Mouse (Mus musculus) liver, embryonic 15.5 days (tissue): ENCODE measurements around the gene Baz2b. TPM values are rescaled to one million over a fixed set of nuclear protein-coding genes. Genes with fewer than 3 reads are reported as not detected.
"Not testable (repeated sequence)": the region's sequence is repeated elsewhere in the genome, so short reads cannot be mapped to it uniquely, and the experiment has no call there.

Source experiments
- ATAC-seq: fragments of 200-750 bp; cut with Nextera tagmentation; 2 replicates; pipeline ENCODE4 v1.8.0; 2017; ENCODE audit warnings: moderate number of reproducible peaks, mild to moderate bottlenecking, moderate library complexity; ENCODE audit not compliant: insufficient read depth
- H3K27ac ChIP-seq: fragments of 300-500 bp; sonication (generic); replicated peaks from 2 replicates; pipeline ENCODE4 v1.5.1; 2015; ENCODE audit warnings: mild to moderate bottlenecking, inconsistent platforms
- H3K27me3 ChIP-seq: fragments of 300-500 bp; sonication (generic); 2 replicates; pipeline ENCODE4 v1.6.1; 2015; ENCODE audit warnings: mild to moderate bottlenecking, inconsistent platforms
- H3K36me3 ChIP-seq: fragments of 300-500 bp; sonication (generic); replicated peaks from 2 replicates; pipeline ENCODE4 v1.6.1; 2015; ENCODE audit warnings: moderate library complexity, mild to moderate bottlenecking, inconsistent platforms
- H3K4me1 ChIP-seq: fragments of 300-500 bp; sonication (generic); replicated peaks from 2 replicates; pipeline ENCODE4 v1.6.1; 2015; ENCODE audit warnings: inconsistent platforms
- H3K4me2 ChIP-seq: fragments of 300-500 bp; sonication (generic); 2 replicates; pipeline ENCODE4 v1.6.1; 2015; ENCODE audit warnings: moderate library complexity, mild to moderate bottlenecking, inconsistent platforms
- H3K4me3 ChIP-seq: fragments of 300-500 bp; sonication (generic); replicated peaks from 2 replicates; pipeline ENCODE4 v1.5.1; 2015; ENCODE audit warnings: mild to moderate bottlenecking, inconsistent platforms
- H3K9ac ChIP-seq: fragments of 300-500 bp; sonication (generic); 2 replicates; pipeline ENCODE4 v1.6.1; 2015; ENCODE audit warnings: moderate library complexity, mild to moderate bottlenecking, inconsistent platforms
- H3K9me3 ChIP-seq: fragments of 300-500 bp; sonication (generic); replicated peaks from 2 replicates; pipeline ENCODE4 v1.6.1; 2016; ENCODE audit warnings: inconsistent platforms
- WGBS: fragments of 180-500 bp; shearing (Covaris S2); methylation state at CpG from one replicate; pipeline ENCODE4 v1.1.7; 2015; ENCODE audit warnings: mixed read lengths; ENCODE audit not compliant: insufficient replicate concordance; 5-methylcytosine and 5-hydroxymethylcytosine counted together
- polyA plus RNA-seq: library from polyadenylated mRNA; unstranded; fragments of >200 nt; fragmentation: Nextera tagmentation; extraction: Ambion mirVana; gene quantifications from 2 replicates; pipeline ENCODE4 v1.2.1, GENCODE M21; 2015

Baz2b gene
- polyA plus RNA-seq, 1 experiment from 2014 or later: 14.8 TPM

DNA sequence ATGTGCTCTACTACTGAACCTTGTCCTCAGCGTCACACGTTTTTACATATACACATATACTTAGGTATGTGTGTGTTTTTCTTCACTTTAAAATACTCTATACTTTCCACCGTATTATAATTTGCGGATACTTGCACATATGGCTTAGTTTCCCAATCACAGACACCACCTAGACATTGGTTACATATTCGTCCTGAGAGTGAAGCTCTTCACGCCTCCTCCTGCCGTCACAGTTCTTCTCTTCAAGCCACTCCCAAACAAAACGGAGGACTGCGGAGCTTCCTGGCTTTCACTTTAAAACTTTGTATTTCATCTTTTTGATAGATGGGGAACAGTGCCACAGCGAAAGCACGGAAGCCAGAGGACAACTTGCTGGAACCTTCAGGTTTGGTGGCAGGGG, 44.0 kb downstream of the Baz2b start:
- WGBS: 84% methylated on average over 11 of the region's 11 CpGs

DNA sequence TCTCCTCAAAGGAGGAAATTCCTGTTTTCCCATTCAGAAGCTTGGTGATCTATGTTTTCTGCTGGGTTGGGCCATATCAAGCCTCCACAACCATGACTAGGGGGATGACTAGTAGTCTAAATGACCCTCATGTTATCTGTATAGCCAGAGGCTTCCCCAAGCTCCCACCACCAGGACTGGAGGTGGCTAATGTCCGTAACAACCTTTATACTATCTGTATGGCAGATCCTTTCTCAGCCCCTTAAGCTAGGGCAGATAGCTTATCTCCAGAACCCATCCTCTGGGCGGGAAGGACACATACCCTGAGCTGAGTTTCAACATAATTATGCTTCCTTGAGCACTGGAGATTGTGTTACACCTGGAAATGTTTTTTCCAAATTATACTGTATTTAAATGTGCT, 45.9 kb downstream of the Baz2b start:
- Histone ChIP-seq H3K27me3 (no peaks in the 10 kb centered on the region), H3K9ac (no peak overlapping the region), H3K4me1 (peaks cover 15% of the 10 kb centered on the region), H3K9me3 (no peaks in the 10 kb centered on the region), H3K36me3 (no peaks in the 10 kb centered on the region), H3K4me2 (peak overlapping the region; percentile 29), H3K4me3 (no peak overlapping the region), H3K27ac (peak overlapping the region; percentile 48)
- ATAC-seq: peak; percentile 95
- WGBS: 15% methylated on average over 2 of the region's 2 CpGs

More for the DNA sequence above, 44.0 kb downstream of the Baz2b start:
- Histone ChIP-seq H3K36me3 (no peaks in the 10 kb centered on the region), H3K9ac (no peak overlapping the region), H3K27me3 (no peaks in the 10 kb centered on the region), H3K4me3 (no peak overlapping the region), H3K4me2 (no peak overlapping the region), H3K27ac (no peak overlapping the region), H3K9me3 (no peaks in the 10 kb centered on the region), H3K4me1 (peaks cover 15% of the 10 kb centered on the region)
- ATAC-seq: no peak

DNA sequence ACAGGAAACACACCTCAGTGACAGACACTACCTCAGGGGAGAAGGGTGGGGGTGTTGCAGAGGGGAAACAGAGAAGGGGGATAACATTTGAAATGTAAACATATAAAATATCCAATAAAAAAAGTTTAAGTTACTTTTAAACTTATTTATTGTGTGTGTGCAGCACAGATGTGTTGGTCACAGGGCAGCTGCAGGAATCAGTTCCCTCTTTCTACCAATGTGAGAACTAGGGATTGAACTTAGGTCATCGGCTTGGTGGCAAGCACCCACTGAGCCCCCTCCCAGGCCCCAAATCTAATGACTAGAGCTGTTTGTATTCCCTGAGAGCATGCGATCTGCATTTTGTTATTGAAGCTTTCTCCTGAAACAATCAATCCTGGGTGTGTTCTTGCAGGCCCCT, 57.2 kb downstream of the Baz2b start:
- Histone ChIP-seq H3K27me3 (no peaks in the 10 kb centered on the region), H3K27ac (no peak overlapping the region), H3K9ac (no peak overlapping the region), H3K4me2 (no peak overlapping the region), H3K9me3 (no peaks in the 10 kb centered on the region), H3K4me3 (no peak overlapping the region), H3K36me3 (no peaks in the 10 kb centered on the region), H3K4me1 (0 out of 2 replicates have a peak, but pooled peaks cover 7% of the 10 kb centered on the region)
- 83% methylated on average over 2 of the region's 2 CpGs for WGBS
- no peak for ATAC-seq

DNA sequence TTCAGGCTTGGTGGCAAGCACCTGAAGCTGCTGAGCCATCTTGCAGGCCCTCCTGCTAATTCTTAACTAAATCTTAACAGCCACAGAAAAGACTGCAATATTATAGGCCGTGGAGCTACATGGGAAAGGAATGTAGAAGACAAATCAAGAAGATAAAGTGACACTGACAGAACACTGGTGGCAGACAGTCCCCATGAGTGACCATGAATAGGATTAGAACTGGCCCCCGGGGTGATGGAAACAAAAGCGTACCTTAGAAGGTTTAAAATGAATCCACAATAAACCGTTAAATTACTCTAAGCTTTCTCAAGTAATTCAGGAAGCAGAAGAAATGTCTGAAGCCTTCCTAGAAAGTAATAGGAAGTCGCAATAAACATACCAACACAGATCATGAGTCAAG, 61.0 kb downstream of the Baz2b start:
- WGBS: 71% methylated on average over 5 of the region's 5 CpGs
- Histone ChIP-seq H3K27ac (no peak overlapping the region), H3K27me3 (no peaks in the 10 kb centered on the region), H3K4me1 (peaks cover 24% of the 10 kb centered on the region), H3K4me2 (no peak overlapping the region), H3K9ac (no peak overlapping the region), H3K9me3 (no peaks in the 10 kb centered on the region), H3K36me3 (no peaks in the 10 kb centered on the region), H3K4me3 (no peak overlapping the region)
- ATAC-seq: no peak

DNA sequence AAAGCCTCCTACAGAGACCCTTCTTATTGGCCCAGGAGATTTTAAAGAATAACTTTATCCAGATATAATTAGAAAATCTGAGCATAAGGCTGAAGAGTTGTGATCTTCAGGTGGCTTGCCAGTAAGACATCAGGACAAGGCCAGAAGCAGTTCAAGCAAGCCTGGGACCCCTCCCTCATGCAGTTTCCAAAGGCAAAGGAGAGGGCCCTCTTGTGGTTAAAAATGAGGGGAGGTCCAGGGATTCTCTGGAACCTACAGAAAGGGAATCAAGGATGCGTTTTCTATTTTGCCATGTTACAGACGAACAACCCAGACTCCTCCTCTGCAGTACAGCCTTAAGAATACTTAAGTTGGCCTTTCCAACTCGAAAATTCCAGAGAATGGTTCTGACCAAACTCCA, 62.2 kb downstream of the Baz2b start:
- Histone ChIP-seq H3K27ac (no peak overlapping the region), H3K4me1 (peaks cover 36% of the 10 kb centered on the region), H3K4me2 (no peak overlapping the region), H3K4me3 (no peak overlapping the region), H3K27me3 (no peaks in the 10 kb centered on the region), H3K9me3 (no peaks in the 10 kb centered on the region), H3K36me3 (no peaks in the 10 kb centered on the region), H3K9ac (no peak overlapping the region)
- 60% methylated on average over 3 of the region's 3 CpGs for WGBS
- ATAC-seq: no peak

DNA sequence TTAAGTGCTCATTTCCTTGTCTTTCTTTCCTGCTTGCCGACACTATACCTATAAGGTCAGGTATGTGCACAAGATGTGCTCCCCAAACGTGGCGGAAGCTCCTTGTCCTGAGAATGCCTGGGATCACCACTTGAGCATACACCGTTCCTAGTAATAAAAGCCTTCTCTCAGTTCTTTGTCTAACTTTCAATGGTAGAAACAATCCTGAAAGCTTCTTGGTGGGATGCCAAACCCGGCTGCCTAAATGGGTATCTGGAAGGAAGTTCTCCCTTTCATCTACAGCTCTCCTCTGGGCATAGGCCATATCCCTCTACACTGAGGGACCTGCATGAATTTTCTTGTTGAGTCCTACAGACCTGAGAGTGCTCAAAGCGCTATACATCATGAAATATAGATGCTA, 63.9 kb downstream of the Baz2b start:
- no peak overlapping the region for H3K27ac ChIP-seq
- no peaks in the 10 kb centered on the region for H3K36me3 ChIP-seq
- 72% methylated on average over 6 of the region's 6 CpGs for WGBS
- no peaks in the 10 kb centered on the region for H3K27me3 ChIP-seq
- no peak overlapping the region for H3K4me3 ChIP-seq
- no peak overlapping the region for H3K9ac ChIP-seq
- no peaks in the 10 kb centered on the region for H3K9me3 ChIP-seq
- no peak for ATAC-seq
- no peak overlapping the region for H3K4me2 ChIP-seq
- H3K4me1 ChIP-seq: peaks cover 52% of the 10 kb centered on the region

DNA sequence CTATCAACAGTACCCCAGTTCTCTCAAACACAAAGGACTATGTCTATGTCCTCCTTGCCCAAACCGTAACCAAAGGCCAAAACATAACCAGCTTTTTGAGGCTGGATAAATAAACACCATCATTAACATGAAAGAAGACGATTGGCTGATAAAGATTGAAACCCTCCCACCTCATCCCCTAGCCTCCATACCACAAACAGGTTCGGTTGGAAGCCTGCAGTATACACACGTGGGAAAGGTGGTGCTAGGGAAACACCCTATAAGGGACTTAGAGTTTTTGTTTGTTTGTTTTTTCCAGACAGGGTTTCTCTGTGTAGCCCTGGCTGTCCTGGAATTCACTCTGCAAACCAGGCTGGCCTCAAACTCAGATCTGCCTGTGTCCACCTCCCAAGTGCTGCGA, 66.3 kb downstream of the Baz2b start:
- Histone ChIP-seq H3K27ac (peak overlapping the region; percentile 90), H3K9me3 (no peaks in the 10 kb centered on the region), H3K4me3 (no peak overlapping the region), H3K4me2 (peak overlapping the region; percentile 52), H3K9ac (no peak overlapping the region), H3K27me3 (no peaks in the 10 kb centered on the region), H3K36me3 (no peaks in the 10 kb centered on the region), H3K4me1 (peaks cover 65% of the 10 kb centered on the region)
- WGBS: 42% methylated on average over 5 of the region's 5 CpGs
- no peak; the same call in 1 of the 2 replicates for ATAC-seq

DNA sequence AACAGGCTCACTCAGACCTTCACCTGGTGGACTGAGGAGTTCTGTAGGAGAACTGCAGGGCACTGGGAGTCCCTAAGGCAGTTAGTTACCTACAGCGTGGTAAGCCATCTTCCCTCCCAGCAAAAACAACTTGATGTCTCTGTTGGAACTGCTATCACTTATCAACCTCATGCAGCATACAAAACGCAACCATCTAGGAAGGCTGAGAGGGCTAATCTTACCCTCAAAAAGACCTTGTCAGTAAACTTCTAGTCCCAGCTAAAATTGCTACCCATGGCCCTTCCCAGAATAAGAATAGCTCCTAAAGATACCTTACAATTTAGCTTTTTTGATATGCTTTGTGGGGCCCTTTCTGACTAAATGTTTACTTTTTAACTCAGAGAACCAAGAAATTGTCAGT, 67.4 kb downstream of the Baz2b start:
- Histone ChIP-seq H3K9ac (0 out of 2 replicates have a peak overlapping the region, but pooled peaks have one; percentile 10), H3K27ac (peak overlapping the region; percentile 90), H3K4me2 (peak overlapping the region; percentile 52), H3K9me3 (no peaks in the 10 kb centered on the region), H3K36me3 (no peaks in the 10 kb centered on the region), H3K4me1 (peaks cover 67% of the 10 kb centered on the region), H3K27me3 (no peaks in the 10 kb centered on the region), H3K4me3 (0 out of 2 replicates have a peak overlapping the region, but pooled peaks have one; percentile 9)
- ATAC-seq: peak; percentile 88
- 21% methylated on average over 2 of the region's 2 CpGs for WGBS

DNA sequence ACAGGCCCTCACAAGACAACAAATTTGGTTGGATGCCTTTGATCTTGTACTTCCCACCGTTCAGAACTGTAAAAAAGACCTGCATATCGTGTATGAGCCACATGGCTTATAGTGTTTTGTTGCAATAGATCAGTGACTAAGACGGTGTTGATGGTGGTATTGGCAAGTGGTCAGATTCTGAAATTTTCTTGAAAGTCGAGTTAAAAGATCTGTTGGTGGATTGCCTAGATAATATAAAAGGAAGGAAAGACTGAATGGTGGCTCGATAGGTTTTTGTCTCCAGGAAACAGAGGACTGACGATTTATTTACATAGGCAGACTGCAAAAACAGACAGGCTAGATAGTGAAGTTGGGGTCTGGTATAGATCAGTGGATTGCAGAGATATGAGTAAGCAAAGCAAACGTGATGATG, 70.9 kb downstream of the Baz2b start:
- Histone ChIP-seq H3K4me1 (peaks cover 57% of the 10 kb centered on the region), H3K27me3 (no peaks in the 10 kb centered on the region), H3K9ac (peak overlapping the region; percentile 11; the same call in 1 of the 2 replicates), H3K27ac (peak overlapping the region; percentile 54), H3K4me2 (peak overlapping the region; percentile 10; the same call in 1 of the 2 replicates), H3K9me3 (no peaks in the 10 kb centered on the region), H3K4me3 (no peak overlapping the region), H3K36me3 (no peaks in the 10 kb centered on the region)
- ATAC-seq: no peak
- WGBS: 7% methylated on average over 7 of the region's 7 CpGs

DNA sequence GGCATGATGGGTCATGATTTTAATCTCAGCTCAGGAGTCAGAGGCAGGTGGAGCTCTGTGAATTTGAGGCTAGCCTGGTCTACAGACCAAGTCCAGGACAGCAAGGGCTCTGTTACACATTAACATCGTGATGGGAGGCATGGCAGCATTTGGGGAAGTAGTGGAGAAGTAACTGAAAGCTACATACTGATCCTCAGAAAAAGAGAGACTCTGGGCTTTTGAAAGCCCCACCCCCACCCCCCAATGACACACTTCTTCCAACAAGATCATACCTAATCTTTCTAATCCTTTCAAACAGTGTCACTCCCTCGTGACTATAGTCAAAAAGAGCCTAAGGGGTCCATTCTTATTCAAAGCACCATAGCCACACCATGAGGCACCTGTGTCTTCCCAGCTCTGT, 73.8 kb downstream of the Baz2b start:
- no peak for ATAC-seq

DNA sequence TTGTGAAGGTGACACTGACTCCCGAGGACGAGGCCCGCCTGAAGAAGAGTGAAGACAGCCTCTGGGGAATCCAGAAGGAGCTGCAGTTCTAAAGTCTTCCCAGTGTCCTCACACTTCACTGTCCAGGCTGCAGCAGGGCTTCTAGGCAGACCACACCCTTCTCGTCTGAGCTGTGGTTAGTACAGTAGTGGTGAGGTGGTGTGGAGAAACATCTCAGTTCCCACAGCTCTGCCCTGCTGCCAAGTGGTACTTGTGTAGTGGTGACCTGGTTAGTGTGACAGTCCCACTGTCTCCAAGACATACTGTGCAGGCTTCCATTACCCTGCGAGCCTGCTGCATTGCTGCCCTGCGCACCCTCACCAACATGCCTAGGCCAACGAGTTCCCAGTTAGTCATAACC, 74.7 kb downstream of the Baz2b start:
- not testable (repeated sequence) for H3K36me3 ChIP-seq, H3K4me2 ChIP-seq, H3K9ac ChIP-seq, H3K27ac ChIP-seq, ATAC-seq, H3K9me3 ChIP-seq, H3K27me3 ChIP-seq, H3K4me3 ChIP-seq
- H3K4me1 ChIP-seq: peaks cover 25% of the 10 kb centered on the region
- 69% methylated on average over 7 of the region's 7 CpGs for WGBS

More for the DNA sequence above, 73.8 kb downstream of the Baz2b start:
- Histone ChIP-seq H3K27ac (no peak overlapping the region), H3K36me3 (no peaks in the 10 kb centered on the region), H3K27me3 (no peaks in the 10 kb centered on the region), H3K4me3 (no peak overlapping the region), H3K9ac (no peak overlapping the region), H3K4me2 (no peak overlapping the region), H3K4me1 (peaks cover 28% of the 10 kb centered on the region), H3K9me3 (no peaks in the 10 kb centered on the region)
- 11% methylated on average over 2 of the region's 2 CpGs for WGBS

DNA sequence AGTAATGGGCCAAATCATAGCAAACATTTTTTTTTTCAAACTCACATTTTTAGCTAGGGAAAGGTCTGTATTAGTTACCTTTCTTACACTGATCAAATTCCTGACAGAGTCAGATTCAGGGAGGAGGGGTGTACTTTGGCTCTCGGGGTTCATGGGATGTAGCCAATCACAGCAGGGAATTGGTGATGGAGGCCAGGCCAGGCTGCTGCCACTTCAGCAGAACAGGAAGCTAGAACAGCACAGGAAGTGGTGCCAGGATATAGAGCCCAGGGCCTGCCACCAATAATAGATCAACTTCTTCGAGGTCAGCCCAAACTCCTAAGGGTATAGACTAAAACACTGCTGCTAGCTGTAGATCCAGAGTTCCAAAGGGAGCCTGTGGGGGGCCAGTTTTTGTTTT, 76.6 kb downstream of the Baz2b start:
- Histone ChIP-seq H3K4me1 (peaks cover 10% of the 10 kb centered on the region), H3K4me2 (no peak overlapping the region), H3K36me3 (no peaks in the 10 kb centered on the region), H3K27ac (no peak overlapping the region), H3K27me3 (no peaks in the 10 kb centered on the region), H3K9ac (no peak overlapping the region), H3K4me3 (no peak overlapping the region), H3K9me3 (no peaks in the 10 kb centered on the region)
- no peak for ATAC-seq
- 41% methylated on average over 2 of the region's 2 CpGs for WGBS
